Mouse (Mus musculus) stomach, postnatal 0 days (tissue): ENCODE measurements around the gene Inip. TPM values are rescaled to one million over a fixed set of nuclear protein-coding genes. Genes with fewer than 3 reads are reported as not detected.
A peak's percentile ranks its signal among the peaks of the same experiment; 100 is the strongest.
"Not testable (repeated sequence)": the region's sequence is repeated elsewhere in the genome, so short reads cannot be mapped to it uniquely, and the experiment has no call there.

Experiments
- ATAC-seq: fragments of 200-750 bp; cut with Nextera tagmentation; 2 replicates; pipeline ENCODE4 v1.8.0; 2017; ENCODE audit not compliant: low FRiP score, low TSS enrichment
- DNase-seq: peaks from one replicate; pipeline ENCODE4 v3.0.0-alpha.2; 2016; ENCODE audit warnings: low spot score
- H3K27ac ChIP-seq: fragments of 300-500 bp; sonication (generic); replicated peaks from 2 replicates; pipeline ENCODE4 v1.5.1; 2014; ENCODE audit warnings: mild to moderate bottlenecking, control low read depth
- H3K27me3 ChIP-seq: fragments of 300-500 bp; sonication (generic); 2 replicates; pipeline ENCODE4 v1.6.1; 2014; ENCODE audit warnings: low read length; ENCODE audit not compliant: control insufficient read depth, insufficient read depth
- H3K36me3 ChIP-seq: fragments of 300-500 bp; sonication (generic); 2 replicates; pipeline ENCODE4 v1.6.1; 2014; ENCODE audit warnings: low read length, mixed read lengths; ENCODE audit not compliant: control insufficient read depth, insufficient read depth
- H3K4me1 ChIP-seq: fragments of 300-500 bp; sonication (generic); replicated peaks from 2 replicates; pipeline ENCODE4 v1.6.1; 2014; ENCODE audit warnings: antibody characterized with exemption; ENCODE audit not compliant: control insufficient read depth, insufficient read depth
- H3K4me2 ChIP-seq: fragments of 300-500 bp; sonication (generic); replicated peaks from 2 replicates; pipeline ENCODE4 v1.6.1; 2014; ENCODE audit warnings: low read depth, mild to moderate bottlenecking, control low read depth, moderate library complexity
- H3K4me3 ChIP-seq: fragments of 300-500 bp; sonication (generic); 2 replicates; pipeline ENCODE4 v1.5.1; 2014; ENCODE audit warnings: low read depth, low read length, control low read depth
- H3K9ac ChIP-seq: fragments of 300-500 bp; sonication (generic); 2 replicates; pipeline ENCODE4 v1.6.1; 2014; ENCODE audit warnings: mild to moderate bottlenecking, low read length, control low read depth, mixed read lengths
- H3K9me3 ChIP-seq: fragments of 300-500 bp; sonication (generic); 2 replicates; pipeline ENCODE4 v1.6.1; 2016; ENCODE audit warnings: low read length; ENCODE audit not compliant: control insufficient read depth
- CTCF ChIP-seq: IDR thresholded peaks from 2 replicates; pipeline ENCODE4 v1.5.1; 2016; ENCODE audit warnings: antibody characterized with exemption, low read depth, mild to moderate bottlenecking, moderate library complexity
- EP300 ChIP-seq: optimal IDR thresholded peaks from 2 replicates; pipeline ENCODE3; 2016; ENCODE audit warnings: antibody characterized with exemption
- WGBS: fragments of 180-500 bp; shearing (Covaris S2); extraction: QIAGEN DNeasy Blood & Tissue Kit; methylation state at CpG from one replicate; pipeline ENCODE4 v1.1.7; 2014; 5-methylcytosine and 5-hydroxymethylcytosine counted together
- polyA plus RNA-seq: library from polyadenylated mRNA; unstranded; fragments of >200 nt; fragmentation: Nextera tagmentation; extraction: Ambion mirVana; gene quantifications from 2 replicates; pipeline ENCODE4 v1.2.1, GENCODE M21; 2015

Inip gene
- polyA plus RNA-seq, 1 experiment from 2014 or later: 22.2 TPM

- H3K9ac ChIP-seq: no peak overlapping the region
- H3K4me3 ChIP-seq: no peak overlapping the region
- H3K27me3 ChIP-seq: no peaks in the 10 kb centered on the region
- TF ChIP-seq EP300 (no peak), CTCF (no peak)
- no peaks in the 10 kb centered on the region for H3K36me3 ChIP-seq
- H3K4me1 ChIP-seq: no peaks in the 10 kb centered on the region
- ATAC-seq (no peak), DNase-seq (no peak)
- H3K4me2 ChIP-seq: no peak overlapping the region
- no peak overlapping the region for H3K27ac ChIP-seq
- H3K9me3 ChIP-seq: no peaks in the 10 kb centered on the region
- WGBS: 57% methylated on average over 4 of the region's 4 CpGs
These were observed 1.4 kb upstream of the Inip start for GRCm38 (mm10) chr4:59802792-59803191.

DNA sequence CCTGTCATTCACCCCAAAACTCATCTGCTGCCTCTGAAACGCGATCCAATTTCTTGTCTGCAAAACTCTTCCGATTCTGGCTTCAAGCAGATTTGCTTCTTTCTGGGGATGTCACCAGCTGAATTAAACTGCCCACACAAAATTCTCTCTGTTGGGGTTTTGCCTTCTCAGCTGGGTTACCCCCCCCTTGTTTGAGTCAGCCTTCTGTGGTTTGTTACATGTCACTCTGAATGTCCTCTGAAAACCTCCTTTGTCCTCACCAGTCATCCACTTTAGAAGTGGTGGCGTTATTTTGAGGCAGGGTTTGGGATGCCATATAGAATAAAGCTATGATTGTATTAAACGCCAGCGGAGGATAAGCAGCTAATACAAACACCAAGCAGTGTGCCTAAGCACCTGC, 718 bp upstream of the Inip start:
- Histone ChIP-seq H3K9ac (no peak overlapping the region), H3K4me3 (no peak overlapping the region), H3K36me3 (no peaks in the 10 kb centered on the region), H3K9me3 (no peaks in the 10 kb centered on the region), H3K4me1 (no peaks in the 10 kb centered on the region), H3K27me3 (no peaks in the 10 kb centered on the region), H3K4me2 (no peak overlapping the region), H3K27ac (no peak overlapping the region)
- WGBS: 77% methylated on average over 6 of the region's 6 CpGs
- ATAC-seq: no peak
- TF ChIP-seq EP300 (no peak), CTCF (no peak)
- DNase-seq: no peak

GRCm38 (mm10) chr4:59800181-59800580, 1.2 kb downstream of the Inip start:
- no peak for DNase-seq
- Histone ChIP-seq H3K27ac (no peak overlapping the region), H3K9ac (no peak overlapping the region), H3K9me3 (no peaks in the 10 kb centered on the region), H3K27me3 (no peaks in the 10 kb centered on the region), H3K4me2 (no peak overlapping the region), H3K4me1 (no peaks in the 10 kb centered on the region), H3K36me3 (no peaks in the 10 kb centered on the region), H3K4me3 (no peak overlapping the region)
- WGBS: 76% methylated on average over 5 of the region's 5 CpGs
- TF ChIP-seq CTCF (no peak), EP300 (no peak)
- ATAC-seq: no peak

GRCm38 (mm10) chr4:59795788-59796455, 5.5 kb downstream of the Inip start:
- no peak for ATAC-seq
- DNase-seq: no peak
- H3K9ac ChIP-seq: no peak overlapping the region
- no peaks in the 10 kb centered on the region for H3K9me3 ChIP-seq
- no peaks in the 10 kb centered on the region for H3K4me1 ChIP-seq
- 75% methylated on average over 2 of the region's 2 CpGs for WGBS
- H3K27ac ChIP-seq: no peak overlapping the region
- no peak overlapping the region for H3K4me3 ChIP-seq
- no peak for TF ChIP-seq CTCF
- no peak for TF ChIP-seq EP300
- no peaks in the 10 kb centered on the region for H3K27me3 ChIP-seq
- H3K4me2 ChIP-seq: no peak overlapping the region
- no peaks in the 10 kb centered on the region for H3K36me3 ChIP-seq

GRCm38 (mm10) chr4:59794116-59794515, 7.3 kb downstream of the Inip start:
- DNase-seq (no peak), ATAC-seq (no peak)
- Histone ChIP-seq H3K9me3 (no peaks in the 10 kb centered on the region), H3K4me3 (no peak overlapping the region), H3K4me1 (no peaks in the 10 kb centered on the region), H3K27ac (no peak overlapping the region), H3K9ac (no peak overlapping the region), H3K4me2 (no peak overlapping the region), H3K27me3 (no peaks in the 10 kb centered on the region), H3K36me3 (no peaks in the 10 kb centered on the region)
- WGBS: 79% methylated on average over 2 of the region's 2 CpGs
- no peak for TF ChIP-seq CTCF
- TF ChIP-seq EP300: no peak

- H3K9me3 ChIP-seq, H3K4me2 ChIP-seq, DNase-seq, H3K4me3 ChIP-seq, H3K9ac ChIP-seq, H3K27ac ChIP-seq, ATAC-seq, H3K27me3 ChIP-seq, H3K36me3 ChIP-seq, H3K4me1 ChIP-seq: not testable (repeated sequence)
- TF ChIP-seq CTCF: peak; percentile 41
- WGBS: 74% methylated on average over 2 of the region's 2 CpGs
These were observed 7.8 kb downstream of the Inip start for GRCm38 (mm10) chr4:59793626-59794025.
